Mouse (Mus musculus): ENCODE measurements around the gene Tmem236.

Gene Tmem236

GRCm38 (mm10) chr2:14251938-14252337 is 77.6 kb downstream of the Tmem236 start:
- DNase-seq: no peak

- no peak for DNase-seq
Observed at GRCm38 (mm10) chr2:14258345-14258850, 84.1 kb downstream of the Tmem236 start.

GRCm38 (mm10) chr2:14262090-14262489 is 87.8 kb downstream of the Tmem236 start:
- no peak for DNase-seq

GRCm38 (mm10) chr2:14269160-14269559 is 94.8 kb downstream of the Tmem236 start:
- no peak for DNase-seq
